Mouse (Mus musculus) E14TG2a.4 (cell line): ENCODE data around the gene C1ql3.

Experiments
- CTCF ChIP-seq: conservative IDR thresholded peaks from 2 replicates; pipeline ENCODE4 v1.5.1; 2014; ENCODE audit warnings: low read length
- POU5F1 ChIP-seq: IDR thresholded peaks from 2 replicates; pipeline ENCODE4 v1.6.1; 2014; ENCODE audit warnings: low read length, borderline replicate concordance

DNA sequence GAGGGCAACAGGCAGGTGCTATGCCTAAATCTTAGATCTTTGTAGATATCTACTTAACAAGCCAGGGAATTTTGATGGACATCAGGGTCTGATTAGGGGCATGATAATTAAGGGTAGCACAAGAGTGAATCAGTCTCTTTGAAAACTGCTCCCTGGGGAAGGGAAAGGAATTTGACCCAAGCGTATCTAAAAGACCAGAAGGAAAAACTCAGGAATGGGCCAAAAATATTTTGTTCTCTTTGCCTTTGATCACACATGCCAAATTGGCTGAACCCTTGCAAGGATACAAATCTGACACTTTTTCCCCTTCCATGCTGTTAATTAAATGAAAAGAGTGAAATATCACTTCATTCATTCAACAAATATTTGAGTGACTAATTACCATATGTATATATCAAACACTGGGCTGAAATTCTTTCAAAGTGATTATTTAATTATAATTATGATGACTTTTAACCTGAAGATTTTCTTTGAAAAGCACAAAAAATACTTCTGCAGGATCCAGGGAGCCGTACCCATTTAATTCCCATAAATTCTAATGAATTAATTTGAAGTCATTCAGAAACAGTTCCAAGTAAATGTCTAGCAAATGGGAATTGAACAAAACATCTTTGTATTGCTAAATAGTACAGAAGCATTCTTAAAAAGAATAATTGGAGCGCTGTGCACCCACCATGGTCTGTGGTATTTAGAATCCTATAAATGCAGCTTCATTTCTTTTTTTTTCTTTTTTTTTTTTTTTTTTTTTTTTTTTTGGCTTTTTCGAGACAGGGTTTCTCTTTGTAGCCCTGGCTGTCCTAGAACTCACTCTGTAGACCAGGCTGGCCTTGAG, 26.5 kb downstream of the C1ql3 start:
- no peak for TF ChIP-seq CTCF
- TF ChIP-seq POU5F1: no peak
